ENCODE assay signal across 19 mouse cellular contexts in genomic region chr1:81709169-81709568, GRCm38 (mm10).
DNase-seq lines count a peak whose midpoint lies in the region; ATAC-seq lines count a peak whose summit lies in the region.
"Had no signal": no experiment of that assay in that cellular context is flagged by ENCODE, and none has a peak within 500 bp of the region (broad histone marks: within the 10 kb centered on the region; RNA-seq: fewer than 3 reads in every experiment).

No protein-coding gene starts in this region.

- ATAC-seq in megakaryocyte, adult 5-6 weeks (ENCODE audit: poor library complexity, severe bottlenecking): no peak
- ATAC-seq: forebrain, embryonic 14.5 days; intestine, embryonic 16.5 days had no signal

- DNase-seq in cerebellum, postnatal 10 days: peak; percentile 61 to 65
- DNase-seq in cerebellum, adult 9-10 months: no peak
- DNase-seq in left cerebral cortex, postnatal 4 days: peak; percentile 21
- no peak for DNase-seq in left cerebral cortex, adult 11 months (ENCODE audit: low spot score)
- peak; percentile 32 to 35 for DNase-seq in heart, postnatal 10 days
- no peak for DNase-seq in thymus, postnatal 10 days (ENCODE audit: low spot score in 2 of 2)
- DNase-seq: adrenal gland, postnatal 25 days; cerebellum, adult 2 months; embryo, embryonic 11 days; gastrocnemius, postnatal 25 days; kidney, adult 8-10 months; kidney, postnatal 4 days; midbrain, embryonic 14.5 days; retina, postnatal 1 day; right cerebral cortex, postnatal 25 days; thymus, postnatal 25 days had no signal

- intact Hi-C loops in left cerebral cortex, postnatal 4 days (cut with DNase I): no loop called here
- intact Hi-C loops in heart, postnatal 10 days (cut with DNase I): no loop called here

Comparison
In these comparisons a context has a peak if more than half of its experiments do, and no peak if none do; other contexts are left out.
1. DNase-seq: peak in cerebellum, postnatal 10 days (2 of 2), left cerebral cortex, postnatal 4 days (single experiment) and heart, postnatal 10 days (2 of 2); none in cerebellum, adult 9-10 months (single experiment), left cerebral cortex, adult 11 months (single experiment) and thymus, postnatal 10 days (0 of 2).